Mouse (Mus musculus): ENCODE measurements around the gene Serinc3.

- TF ChIP-seq POLR2A (IDR thresholded peaks at IDR 0.05; ENCODE audit: borderline replicate concordance, low read depth, low read length) (no peak), CTCF (IDR thresholded peaks at IDR 0.05; ENCODE audit: low read depth, low read length) (no peak)
Observed at GRCm38 (mm10) chr2:163613206-163613605, 31.7 kb downstream of the Serinc3 start.
